Mouse (Mus musculus): ENCODE measurements around the gene Gapvd1. TPM values are rescaled to one million over a fixed set of nuclear protein-coding genes. Genes with fewer than 3 reads are reported as not detected.

Gene Gapvd1
- polyA plus RNA-seq, 1 experiment from 2014 or later = 104 TPM

DNA sequence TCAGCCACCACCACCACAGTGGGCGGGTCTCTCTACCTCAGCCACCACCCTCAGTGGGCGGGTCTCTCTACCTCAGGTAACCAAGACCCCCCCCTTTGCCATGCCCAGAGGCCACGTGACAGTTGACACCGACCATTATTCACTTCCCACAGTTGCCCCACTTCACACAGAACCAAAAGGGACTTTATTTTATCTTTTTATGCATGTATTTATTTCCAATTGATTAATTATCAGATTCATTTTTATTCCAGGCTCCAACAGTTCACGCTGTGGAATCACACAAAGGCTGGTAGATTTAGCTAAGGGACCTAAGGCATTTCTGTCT is 108.5 kb downstream of the Gapvd1 start:
- H3K9me3 ChIP-seq = 0 out of 2 replicates have a peak, but pooled peaks cover 4% of the 10 kb centered on the region
- 10% methylated on average over 5 of the region's 5 CpGs for WGBS
- peaks cover 10% of the 10 kb centered on the region for H3K4me1 ChIP-seq (replicated peaks)
- H3K36me3 ChIP-seq = no peaks in the 10 kb centered on the region
- H3K27me3 ChIP-seq = peaks cover 23% of the 10 kb centered on the region
- H3K9ac ChIP-seq (replicated peaks) = no peak overlapping the region
- no peak for ATAC-seq (ENCODE audit: insufficient number of reproducible peaks, insufficient read depth, low FRiP score, low TSS enrichment, low read depth)
- no peak overlapping the region for H3K27ac ChIP-seq
- peak overlapping the region; percentile 63 for H3K4me2 ChIP-seq
- peak overlapping the region; percentile 34 for H3K4me3 ChIP-seq (replicated peaks)

- WGBS = 14% methylated on average over 21 of the region's 21 CpGs
- no peaks in the 10 kb centered on the region for H3K9me3 ChIP-seq
- H3K27me3 ChIP-seq = peaks cover 25% of the 10 kb centered on the region
- no peaks in the 10 kb centered on the region for H3K36me3 ChIP-seq
- peak overlapping the region; percentile 34 for H3K4me3 ChIP-seq (replicated peaks)
- no peak overlapping the region for H3K27ac ChIP-seq
- H3K4me2 ChIP-seq = peak overlapping the region; percentile 63
- no peak overlapping the region for H3K9ac ChIP-seq (replicated peaks)
- ATAC-seq (ENCODE audit: insufficient number of reproducible peaks, insufficient read depth, low FRiP score, low TSS enrichment, low read depth) = peak; percentile 69
- H3K4me1 ChIP-seq (replicated peaks) = peaks cover 10% of the 10 kb centered on the region
Observed at GRCm38 (mm10) chr2:34645851-34646540, 109.0 kb downstream of the Gapvd1 start.

DNA sequence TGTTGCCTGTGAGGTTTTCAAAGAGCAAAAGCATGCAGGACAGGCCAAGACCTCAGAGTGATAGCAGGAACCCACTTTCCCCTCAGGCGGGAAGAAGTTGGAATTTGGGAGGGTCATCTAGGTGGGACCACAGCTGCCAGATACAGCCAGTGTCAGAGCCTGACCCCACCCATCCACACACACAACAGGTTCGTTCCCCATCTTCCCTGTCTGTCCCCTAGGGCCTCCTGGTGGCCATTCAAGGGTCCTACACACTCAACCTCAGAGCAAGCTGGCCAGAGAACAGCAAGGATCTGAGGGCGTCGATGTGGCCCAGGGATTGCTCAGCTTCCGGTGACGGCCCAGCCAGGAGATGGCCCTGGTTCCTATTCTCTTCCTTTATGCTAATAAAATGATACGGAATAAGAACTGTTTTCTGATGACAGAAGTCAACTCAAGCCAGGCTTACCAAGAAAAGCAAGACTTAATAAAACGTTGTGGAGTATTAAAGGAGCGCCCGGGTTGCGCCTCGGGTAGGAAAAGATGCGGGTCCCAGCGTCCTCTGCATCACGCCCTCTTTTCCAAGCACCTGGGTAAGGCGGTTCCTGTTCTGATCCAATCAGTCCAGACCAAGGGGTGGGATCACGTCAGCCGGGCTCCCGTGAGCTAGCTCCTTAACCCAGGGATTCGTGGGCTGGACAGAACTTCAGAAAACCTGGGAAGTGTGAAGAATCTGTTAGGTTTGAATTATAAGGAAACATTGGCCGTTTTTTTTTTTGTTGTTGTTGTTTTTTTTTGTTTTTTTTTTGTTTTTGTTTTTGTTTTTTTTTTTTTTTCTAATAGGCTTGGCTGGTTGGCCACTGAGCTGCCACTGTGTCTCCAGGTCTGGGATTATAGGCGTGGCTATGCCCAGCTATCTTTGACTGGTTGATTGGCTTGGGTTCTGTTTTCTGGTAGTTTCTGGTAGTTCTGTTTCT is 110.2 kb downstream of the Gapvd1 start:
- H3K9me3 ChIP-seq = no peaks in the 10 kb centered on the region
- no peaks in the 10 kb centered on the region for H3K36me3 ChIP-seq
- H3K4me2 ChIP-seq = no peak overlapping the region
- peaks cover 25% of the 10 kb centered on the region for H3K27me3 ChIP-seq
- peaks cover 10% of the 10 kb centered on the region for H3K4me1 ChIP-seq (replicated peaks)
- 36% methylated on average over 22 of the region's 22 CpGs for WGBS
- no peak for ATAC-seq (ENCODE audit: insufficient number of reproducible peaks, insufficient read depth, low FRiP score, low TSS enrichment, low read depth)
- no peak overlapping the region for H3K27ac ChIP-seq
- no peak overlapping the region for H3K9ac ChIP-seq (replicated peaks)
- H3K4me3 ChIP-seq (replicated peaks) = no peak overlapping the region

- no peak overlapping the region for H3K4me2 ChIP-seq
- peaks cover 15% of the 10 kb centered on the region for H3K4me1 ChIP-seq (replicated peaks)
- 42% methylated on average over 2 of the region's 2 CpGs for WGBS
- no peaks in the 10 kb centered on the region for H3K36me3 ChIP-seq
- no peak overlapping the region for H3K9ac ChIP-seq (replicated peaks)
- no peak for ATAC-seq (ENCODE audit: insufficient number of reproducible peaks, insufficient read depth, low FRiP score, low TSS enrichment, low read depth)
- H3K27ac ChIP-seq = no peak overlapping the region
- peaks cover 33% of the 10 kb centered on the region for H3K27me3 ChIP-seq
- H3K4me3 ChIP-seq (replicated peaks) = no peak overlapping the region
- H3K9me3 ChIP-seq = no peaks in the 10 kb centered on the region
Observed at GRCm38 (mm10) chr2:34642351-34642750, 112.7 kb downstream of the Gapvd1 start.

DNA sequence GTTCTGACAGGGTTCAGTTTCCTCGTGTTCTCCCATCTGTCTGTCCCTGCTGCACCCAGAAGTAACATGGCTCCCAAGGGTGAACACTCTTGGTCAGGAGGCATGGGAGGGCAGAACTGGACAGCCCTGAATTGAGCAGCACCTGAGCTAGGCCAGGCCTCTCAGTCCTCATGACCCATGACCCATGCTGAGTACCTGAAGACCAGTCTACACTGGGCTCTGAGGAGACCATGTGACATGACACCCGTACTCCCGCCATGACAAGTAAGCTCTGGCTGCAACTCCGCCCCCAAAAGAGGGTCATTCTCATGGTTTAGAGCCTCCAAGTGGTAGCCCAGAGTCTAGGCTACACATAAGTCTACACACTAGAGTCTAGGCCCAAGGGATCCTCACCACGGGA is 115.3 kb downstream of the Gapvd1 start:
- 62% methylated on average over 5 of the region's 5 CpGs for WGBS
- ATAC-seq (ENCODE audit: insufficient number of reproducible peaks, insufficient read depth, low FRiP score, low TSS enrichment, low read depth) = peak; percentile 45; the same call in 1 of the 2 replicates
- H3K36me3 ChIP-seq = no peaks in the 10 kb centered on the region
- no peaks in the 10 kb centered on the region for H3K9me3 ChIP-seq
- peaks cover 5% of the 10 kb centered on the region for H3K4me1 ChIP-seq (replicated peaks)
- H3K27ac ChIP-seq = no peak overlapping the region
- no peak overlapping the region for H3K4me3 ChIP-seq (replicated peaks)
- H3K4me2 ChIP-seq = no peak overlapping the region
- no peak overlapping the region for H3K9ac ChIP-seq (replicated peaks)
- peaks cover 21% of the 10 kb centered on the region for H3K27me3 ChIP-seq

DNA sequence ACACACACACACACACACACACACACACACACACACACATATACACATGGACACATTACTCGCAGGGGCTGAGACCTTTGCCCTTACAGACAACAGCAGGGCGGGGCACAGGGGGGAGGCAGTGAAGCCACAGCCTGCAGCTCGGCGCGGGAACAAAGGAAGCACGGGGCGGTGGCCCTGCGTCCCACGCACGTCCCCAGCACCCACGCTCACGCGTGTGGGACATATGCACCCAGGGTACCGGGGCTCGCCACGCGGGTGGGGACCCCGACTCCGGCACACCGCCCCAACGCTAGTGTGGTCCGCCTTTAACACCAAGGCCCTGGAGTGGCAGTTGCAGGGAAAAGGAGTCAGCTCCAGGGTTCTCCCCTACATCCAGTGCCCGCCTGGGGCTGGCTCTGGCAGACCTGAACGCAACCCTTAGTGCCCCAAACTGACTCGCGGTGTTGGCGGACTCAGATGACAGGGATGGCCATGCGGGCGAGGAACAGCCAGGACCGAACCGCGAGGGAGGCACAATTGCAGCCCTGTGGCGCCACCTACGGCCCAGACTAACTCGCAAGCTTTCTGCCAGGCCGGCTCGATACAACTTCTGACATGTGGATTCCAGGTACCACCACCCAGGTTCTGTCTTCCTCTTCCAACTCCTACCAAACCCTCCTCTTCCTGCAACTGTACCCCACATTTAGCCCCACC is 115.9 kb downstream of the Gapvd1 start:
- H3K4me3 ChIP-seq (replicated peaks) = peak overlapping the region; percentile 38
- H3K27me3 ChIP-seq = peaks cover 16% of the 10 kb centered on the region; the same call in 1 of the 2 replicates
- H3K27ac ChIP-seq = no peak overlapping the region
- peak; percentile 34; the same call in 1 of the 2 replicates for ATAC-seq (ENCODE audit: insufficient number of reproducible peaks, insufficient read depth, low FRiP score, low TSS enrichment, low read depth)
- WGBS = 17% methylated on average over 37 of the region's 37 CpGs
- H3K36me3 ChIP-seq = no peaks in the 10 kb centered on the region
- H3K9me3 ChIP-seq = no peaks in the 10 kb centered on the region
- peak overlapping the region; percentile 85 for H3K4me2 ChIP-seq
- H3K4me1 ChIP-seq (replicated peaks) = peaks cover 5% of the 10 kb centered on the region
- H3K9ac ChIP-seq (replicated peaks) = peak overlapping the region; percentile 61

DNA sequence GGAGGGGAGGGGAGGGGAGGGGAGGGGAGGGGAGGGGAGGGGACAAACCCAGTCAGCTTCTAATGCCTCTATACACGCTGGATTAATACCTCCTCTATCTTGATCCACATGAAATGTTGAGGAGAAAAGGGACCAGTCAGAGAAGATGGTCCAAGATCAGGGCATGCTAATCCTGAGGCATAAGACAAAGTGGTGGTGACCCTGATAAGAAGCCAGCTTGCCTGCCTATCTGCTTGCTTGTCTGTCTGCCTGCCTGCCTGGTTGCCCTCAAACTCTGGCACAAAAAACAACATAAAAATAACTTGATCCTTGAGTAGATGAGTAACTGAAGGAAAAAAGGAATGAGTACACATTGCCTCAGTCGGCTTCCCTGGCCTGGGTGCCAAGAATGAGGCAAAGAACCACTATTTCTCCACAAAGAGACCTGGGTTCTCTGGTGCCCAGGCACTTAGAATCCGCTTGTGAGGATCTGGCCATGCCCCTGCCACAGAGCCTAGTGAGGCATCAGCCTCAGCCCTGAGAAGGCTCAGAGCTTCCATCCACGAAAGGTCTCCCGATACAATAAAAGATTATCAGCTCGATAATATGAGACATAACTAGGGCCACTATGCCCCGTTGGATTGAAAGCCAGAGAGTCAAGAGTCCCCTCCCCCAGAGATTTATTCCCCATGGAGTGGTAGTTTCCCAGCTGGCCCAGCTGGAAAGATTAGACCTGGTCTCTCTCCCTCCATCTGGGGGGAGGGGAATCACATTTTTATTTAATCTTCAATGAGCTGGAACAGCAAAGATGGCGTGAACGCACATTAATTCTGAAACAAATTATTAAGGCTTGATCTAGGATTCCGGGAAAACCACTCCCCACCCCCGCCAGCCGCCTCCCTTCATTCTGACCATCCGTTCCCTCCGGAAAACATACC is 119.5 kb downstream of the Gapvd1 start:
- no peaks in the 10 kb centered on the region for H3K9me3 ChIP-seq
- H3K27ac ChIP-seq = no peak overlapping the region
- no peak overlapping the region for H3K9ac ChIP-seq (replicated peaks)
- H3K36me3 ChIP-seq = no peaks in the 10 kb centered on the region
- peaks cover 15% of the 10 kb centered on the region; the same call in 1 of the 2 replicates for H3K27me3 ChIP-seq
- no peak overlapping the region for H3K4me3 ChIP-seq (replicated peaks)
- no peak overlapping the region for H3K4me2 ChIP-seq
- H3K4me1 ChIP-seq (replicated peaks) = peaks cover 9% of the 10 kb centered on the region
- WGBS = 76% methylated on average over 14 of the region's 14 CpGs
- no peak for ATAC-seq (ENCODE audit: insufficient number of reproducible peaks, insufficient read depth, low FRiP score, low TSS enrichment, low read depth)

DNA sequence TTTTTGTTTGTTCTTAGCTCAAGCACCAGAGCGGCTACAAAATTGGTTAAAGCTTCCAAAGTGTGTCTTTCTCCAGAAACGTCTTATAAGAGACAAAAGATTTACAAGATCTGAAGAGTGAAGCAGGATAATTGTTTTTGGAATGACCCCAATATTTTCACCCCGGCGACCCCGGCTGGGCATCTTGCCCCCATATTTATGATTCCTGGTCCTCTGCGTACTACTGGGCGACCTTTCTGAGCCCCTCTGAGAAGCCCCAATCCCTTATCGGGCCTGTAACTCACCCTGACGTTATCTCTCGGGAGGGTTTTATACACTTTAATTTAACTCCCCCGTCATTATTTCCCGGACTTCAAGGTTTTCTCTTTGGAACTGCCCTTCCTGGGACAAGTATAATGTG is 123.0 kb downstream of the Gapvd1 start:
- H3K36me3 ChIP-seq = no peaks in the 10 kb centered on the region
- H3K4me3 ChIP-seq (replicated peaks) = no peak overlapping the region
- no peak overlapping the region for H3K9ac ChIP-seq (replicated peaks)
- H3K9me3 ChIP-seq = no peaks in the 10 kb centered on the region
- no peak for ATAC-seq (ENCODE audit: insufficient number of reproducible peaks, insufficient read depth, low FRiP score, low TSS enrichment, low read depth)
- no peak overlapping the region for H3K27ac ChIP-seq
- 0 out of 2 replicates have a peak, but pooled peaks cover 7% of the 10 kb centered on the region for H3K27me3 ChIP-seq
- peaks cover 24% of the 10 kb centered on the region for H3K4me1 ChIP-seq (replicated peaks)
- no peak overlapping the region for H3K4me2 ChIP-seq
- 81% methylated on average over 12 of the region's 12 CpGs for WGBS

- ATAC-seq (ENCODE audit: insufficient number of reproducible peaks, insufficient read depth, low FRiP score, low TSS enrichment, low read depth) = no peak
- 75% methylated on average over 6 of the region's 6 CpGs for WGBS
- H3K4me1 ChIP-seq (replicated peaks) = peaks cover 27% of the 10 kb centered on the region
Observed at GRCm38 (mm10) chr2:34630445-34630844, 124.6 kb downstream of the Gapvd1 start.

GRCm38 (mm10) chr2:34629758-34630157 is 125.3 kb downstream of the Gapvd1 start:
- Histone ChIP-seq H3K27me3 (0 out of 2 replicates have a peak, but pooled peaks cover 7% of the 10 kb centered on the region), H3K4me3 (replicated peaks) (no peak overlapping the region), H3K27ac (no peak overlapping the region), H3K4me2 (no peak overlapping the region), H3K36me3 (peaks cover 15% of the 10 kb centered on the region; the same call in 1 of the 2 replicates), H3K9ac (replicated peaks) (no peak overlapping the region), H3K9me3 (no peaks in the 10 kb centered on the region), H3K4me1 (replicated peaks) (peaks cover 27% of the 10 kb centered on the region)
- WGBS = 83% methylated on average over 7 of the region's 7 CpGs
- no peak for ATAC-seq (ENCODE audit: insufficient number of reproducible peaks, insufficient read depth, low FRiP score, low TSS enrichment, low read depth)

More at GRCm38 (mm10) chr2:34630445-34630844, 124.6 kb downstream of the Gapvd1 start:
- H3K27me3 ChIP-seq = 0 out of 2 replicates have a peak, but pooled peaks cover 7% of the 10 kb centered on the region
- H3K36me3 ChIP-seq = peaks cover 8% of the 10 kb centered on the region; the same call in 1 of the 2 replicates
- no peak overlapping the region for H3K27ac ChIP-seq
- no peaks in the 10 kb centered on the region for H3K9me3 ChIP-seq
- H3K4me2 ChIP-seq = no peak overlapping the region
- no peak overlapping the region for H3K4me3 ChIP-seq (replicated peaks)
- H3K9ac ChIP-seq (replicated peaks) = no peak overlapping the region

Data from limb, embryonic 12.5 days (tissue).